Mouse (Mus musculus) lung, embryonic 14.5 days (tissue): ENCODE results near the gene Rab30. TPM values are rescaled to one million over a fixed set of nuclear protein-coding genes. Genes with fewer than 3 reads are reported as not detected.

Experiments
- ATAC-seq: fragments of 200-750 bp; cut with Nextera tagmentation; 2 replicates; pipeline ENCODE4 v1.8.0; 2017; ENCODE audit warnings: mild to moderate bottlenecking, moderate TSS enrichment, moderate library complexity; ENCODE audit not compliant: insufficient read depth
- DNase-seq: peaks from one replicate; pipeline ENCODE4 v3.0.0-alpha.2; 2015
- H3K27ac ChIP-seq: fragments of 300-500 bp; sonication (generic); 2 replicates; pipeline ENCODE4 v1.5.1; 2014; ENCODE audit warnings: low read depth, mild to moderate bottlenecking, moderate library complexity
- H3K27me3 ChIP-seq: fragments of 300-500 bp; sonication (generic); 2 replicates; pipeline ENCODE4 v1.6.1; 2014; ENCODE audit warnings: low read length, control low read depth; ENCODE audit not compliant: insufficient read depth
- H3K36me3 ChIP-seq: fragments of 300-500 bp; sonication (generic); 2 replicates; pipeline ENCODE4 v1.6.1; 2014; ENCODE audit warnings: control low read depth; ENCODE audit not compliant: insufficient read depth
- H3K4me1 ChIP-seq: fragments of 300-500 bp; sonication (generic); 2 replicates; pipeline ENCODE4 v1.6.1; 2014; ENCODE audit warnings: antibody characterized with exemption, control low read depth; ENCODE audit not compliant: insufficient read depth
- H3K4me2 ChIP-seq: fragments of 300-500 bp; sonication (generic); 2 replicates; pipeline ENCODE4 v1.6.1; 2014; ENCODE audit warnings: mild to moderate bottlenecking
- H3K4me3 ChIP-seq: fragments of 300-500 bp; sonication (generic); 2 replicates; pipeline ENCODE4 v1.5.1; 2014; ENCODE audit warnings: low read depth, low read length
- H3K9ac ChIP-seq: fragments of 300-500 bp; sonication (generic); 2 replicates; pipeline ENCODE4 v1.6.1; 2014
- H3K9me3 ChIP-seq: fragments of 300-500 bp; sonication (generic); 2 replicates; pipeline ENCODE4 v1.6.1; 2016; ENCODE audit warnings: low read depth, low read length, control low read depth
- CTCF ChIP-seq: IDR thresholded peaks from 2 replicates; pipeline ENCODE4 v1.5.1; 2016; ENCODE audit warnings: antibody characterized with exemption, low read depth
- WGBS: fragments of 180-500 bp; shearing (Covaris S2); extraction: QIAGEN DNeasy Blood & Tissue Kit; methylation state at CpG from one replicate; pipeline ENCODE4 v1.1.7; 2014; 5-methylcytosine and 5-hydroxymethylcytosine counted together
- polyA plus RNA-seq: library from polyadenylated mRNA; unstranded; fragments of >200 nt; fragmentation: Nextera tagmentation; extraction: Ambion mirVana; gene quantifications from 2 replicates; pipeline ENCODE4 v1.2.1, GENCODE M21; 2014

Gene Rab30
- polyA plus RNA-seq, 1 experiment from 2014 or later: 5.6 TPM

- Histone ChIP-seq H3K4me3 (no peak overlapping the region), H3K9me3 (no peaks in the 10 kb centered on the region), H3K4me2 (no peak overlapping the region; the same call in 1 of the 2 replicates), H3K27ac (peak overlapping the region; percentile 44; the same call in 1 of the 2 replicates), H3K4me1 (peaks cover 11% of the 10 kb centered on the region), H3K27me3 (no peaks in the 10 kb centered on the region), H3K36me3 (no peaks in the 10 kb centered on the region), H3K9ac (no peak overlapping the region)
- 59% methylated on average over 7 of the region's 7 CpGs for WGBS
- peak; percentile 5; the same call in 1 of the 2 replicates for ATAC-seq
- peak; percentile 44 for DNase-seq
- TF ChIP-seq CTCF: no peak
These were observed 79.6 kb downstream of the Rab30 start for GRCm38 (mm10) chr7:92820941-92821465.

DNA sequence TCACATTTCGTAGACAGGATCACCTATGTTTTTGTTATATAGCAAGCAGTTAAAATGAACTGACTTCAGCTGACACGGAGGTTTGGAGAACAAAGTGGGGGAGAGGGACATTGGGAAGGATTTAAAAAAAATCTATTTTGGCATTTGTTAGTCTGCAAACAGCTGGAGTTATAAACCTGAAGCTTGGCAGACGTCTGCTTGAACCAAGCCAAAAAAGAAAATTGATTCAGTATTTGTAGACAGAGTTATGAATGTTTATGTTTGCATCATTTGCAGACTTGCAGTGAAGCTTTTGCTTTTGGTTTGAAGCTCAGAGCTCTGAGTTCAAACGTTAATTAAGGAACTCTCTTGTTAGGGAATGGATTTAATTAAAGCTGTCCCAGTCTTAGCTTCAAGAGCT lies 80.5 kb downstream of the Rab30 start:
- Histone ChIP-seq H3K9ac (no peak overlapping the region), H3K27ac (peak overlapping the region; percentile 62), H3K4me2 (peak overlapping the region; percentile 18; the same call in 1 of the 2 replicates), H3K4me1 (peaks cover 11% of the 10 kb centered on the region), H3K4me3 (no peak overlapping the region), H3K36me3 (no peaks in the 10 kb centered on the region), H3K27me3 (no peaks in the 10 kb centered on the region), H3K9me3 (no peaks in the 10 kb centered on the region)
- 31% methylated on average over 4 of the region's 4 CpGs for WGBS
- ATAC-seq (peak; percentile 71), DNase-seq (peak; percentile 83)
- TF ChIP-seq CTCF: no peak

DNA sequence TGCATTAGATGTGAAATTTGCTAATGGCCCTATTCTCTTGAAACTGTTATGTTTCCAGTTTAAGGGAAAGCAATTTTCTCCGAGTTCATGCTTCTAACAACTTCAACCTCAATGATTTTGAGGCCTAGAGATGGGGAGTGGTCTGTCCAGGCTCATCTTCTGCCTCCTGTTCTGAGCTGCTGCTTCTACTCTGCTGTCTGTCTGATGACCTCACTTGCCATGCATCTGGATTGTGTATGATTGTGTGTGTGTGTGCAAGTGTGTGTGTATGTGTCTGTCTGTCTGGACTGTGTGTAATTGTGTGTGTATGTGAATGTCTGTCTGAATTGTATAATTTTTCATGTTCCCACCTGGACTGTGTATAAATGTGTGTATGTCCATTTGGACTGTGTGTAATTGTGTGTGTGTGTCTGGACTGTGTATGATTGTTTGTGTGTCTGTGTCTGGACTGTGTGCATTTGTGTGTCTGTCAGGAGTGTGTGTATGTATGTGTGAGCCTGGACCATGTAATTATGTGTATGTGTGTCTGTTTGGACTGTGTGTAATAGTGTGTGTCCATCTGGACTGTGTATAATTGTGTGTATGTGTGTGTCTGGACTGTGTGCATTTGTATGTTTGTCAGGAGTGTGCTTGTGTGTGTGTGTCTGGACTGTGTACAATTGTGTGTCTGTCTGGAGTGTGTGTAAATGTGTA lies 81.2 kb downstream of the Rab30 start:
- H3K4me3 ChIP-seq: no peak overlapping the region
- no peak overlapping the region for H3K9ac ChIP-seq
- no peaks in the 10 kb centered on the region for H3K36me3 ChIP-seq
- DNase-seq: peak; percentile 25
- no peak for TF ChIP-seq CTCF
- H3K4me2 ChIP-seq: peak overlapping the region; percentile 18; the same call in 1 of the 2 replicates
- H3K27ac ChIP-seq: peak overlapping the region; percentile 62
- H3K4me1 ChIP-seq: peaks cover 11% of the 10 kb centered on the region
- 18% methylated on average over 1 of the region's 1 CpGs for WGBS
- ATAC-seq: peak; percentile 78; the same call in 1 of the 2 replicates
- no peaks in the 10 kb centered on the region for H3K27me3 ChIP-seq
- no peaks in the 10 kb centered on the region for H3K9me3 ChIP-seq

DNA sequence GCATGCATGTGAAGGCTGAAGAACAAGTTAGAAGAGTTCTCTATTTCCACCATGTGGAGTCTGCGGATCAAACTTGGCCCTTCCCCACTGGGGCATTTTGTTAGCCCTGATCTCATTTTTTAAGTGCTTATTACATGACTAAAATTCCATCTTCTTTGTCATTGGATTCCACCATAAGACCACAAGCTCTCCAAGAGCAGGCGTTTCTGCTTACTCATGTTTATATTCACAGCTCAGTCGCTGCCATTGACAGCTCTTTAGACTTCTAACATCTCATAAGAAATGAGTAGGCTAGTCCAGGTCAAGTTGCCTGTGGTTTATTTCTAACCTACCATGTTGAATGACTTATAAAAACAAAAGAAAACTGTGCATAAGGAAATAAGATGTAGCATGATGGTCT lies 84.8 kb downstream of the Rab30 start:
- peaks cover 11% of the 10 kb centered on the region for H3K4me1 ChIP-seq
- no peak for TF ChIP-seq CTCF

DNA sequence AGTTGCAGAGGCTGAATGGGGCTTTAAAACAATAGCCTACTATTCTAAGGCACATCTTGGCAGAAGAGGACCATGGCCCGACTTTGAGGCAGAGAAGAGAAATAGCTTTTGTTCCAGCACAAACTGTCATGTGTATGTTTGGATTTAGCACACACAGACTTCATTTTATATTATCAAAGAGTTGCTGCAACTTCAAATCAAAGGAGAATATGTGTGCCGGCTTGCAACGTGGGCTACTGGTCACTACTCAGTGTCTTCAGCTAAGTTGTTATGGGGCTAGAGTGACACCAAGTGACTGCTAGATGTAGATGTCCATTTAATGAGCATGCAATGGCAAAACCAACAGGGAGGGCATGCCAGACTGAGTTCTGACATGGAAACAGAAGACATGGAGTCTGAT lies 86.6 kb downstream of the Rab30 start:
- no peak overlapping the region for H3K9ac ChIP-seq
- ATAC-seq: no peak
- H3K4me1 ChIP-seq: peaks cover 2% of the 10 kb centered on the region
- peak; percentile 46 for TF ChIP-seq CTCF
- H3K4me2 ChIP-seq: no peak overlapping the region
- no peaks in the 10 kb centered on the region for H3K9me3 ChIP-seq
- no peaks in the 10 kb centered on the region for H3K36me3 ChIP-seq
- peak; percentile 34 for DNase-seq
- no peak overlapping the region for H3K4me3 ChIP-seq
- H3K27me3 ChIP-seq: no peaks in the 10 kb centered on the region
- H3K27ac ChIP-seq: no peak overlapping the region
- 52% methylated on average over 3 of the region's 3 CpGs for WGBS

More for the DNA sequence above, 84.8 kb downstream of the Rab30 start:
- H3K9me3 ChIP-seq: no peaks in the 10 kb centered on the region
- no peak overlapping the region for H3K4me3 ChIP-seq
- no peaks in the 10 kb centered on the region for H3K27me3 ChIP-seq
- no peak for DNase-seq
- no peak for ATAC-seq
- 78% methylated on average over 3 of the region's 3 CpGs for WGBS
- H3K27ac ChIP-seq: no peak overlapping the region
- no peak overlapping the region for H3K4me2 ChIP-seq
- no peaks in the 10 kb centered on the region for H3K36me3 ChIP-seq
- no peak overlapping the region for H3K9ac ChIP-seq

- DNase-seq (no peak), ATAC-seq (no peak)
- TF ChIP-seq CTCF: no peak
- 84% methylated on average over 6 of the region's 6 CpGs for WGBS
- H3K4me2 ChIP-seq: no peak overlapping the region
- no peak overlapping the region for H3K27ac ChIP-seq
- no peak overlapping the region for H3K9ac ChIP-seq
- H3K4me3 ChIP-seq: no peak overlapping the region
- no peaks in the 10 kb centered on the region for H3K4me1 ChIP-seq
- H3K9me3 ChIP-seq: no peaks in the 10 kb centered on the region
- no peaks in the 10 kb centered on the region for H3K36me3 ChIP-seq
- no peaks in the 10 kb centered on the region for H3K27me3 ChIP-seq
These were observed 91.0 kb downstream of the Rab30 start for GRCm38 (mm10) chr7:92832395-92832794.

GRCm38 (mm10) chr7:92834391-92834790 lies 93.0 kb downstream of the Rab30 start:
- TF ChIP-seq CTCF: no peak
- H3K4me3 ChIP-seq: no peak overlapping the region

More at GRCm38 (mm10) chr7:92834391-92834790, 93.0 kb downstream of the Rab30 start:
- no peaks in the 10 kb centered on the region for H3K4me1 ChIP-seq
- WGBS: 75% methylated on average over 2 of the region's 2 CpGs
- no peak overlapping the region for H3K9ac ChIP-seq
- H3K27me3 ChIP-seq: no peaks in the 10 kb centered on the region
- no peak for ATAC-seq
- no peak for DNase-seq
- no peaks in the 10 kb centered on the region for H3K9me3 ChIP-seq
- H3K27ac ChIP-seq: no peak overlapping the region
- H3K36me3 ChIP-seq: no peaks in the 10 kb centered on the region
- H3K4me2 ChIP-seq: no peak overlapping the region
